Mouse (Mus musculus) liver, adult 2 months (tissue): ENCODE measurements around the gene Med27.

Source experiments
- CTCF ChIP-seq: fragments of 200-500 bp; IDR thresholded peaks from 2 replicates; pipeline ENCODE4 v1.5.1; 2011; ENCODE audit warnings: low read depth, low read length, control low read depth
- POLR2A ChIP-seq: fragments of 200-500 bp; IDR thresholded peaks from 2 replicates; pipeline ENCODE4 v1.6.1; 2011; ENCODE audit warnings: low read length, control low read depth; ENCODE audit not compliant: insufficient read depth; ENCODE audit errors: extremely low read depth

- no peak for TF ChIP-seq CTCF
- TF ChIP-seq POLR2A, result no peak
Measured at GRCm38 (mm10) chr2:29388937-29389336, 42.3 kb downstream of the Med27 start.
